Mouse (Mus musculus): ENCODE results near the gene Osbpl9. TPM values are rescaled to one million over a fixed set of nuclear protein-coding genes. Genes with fewer than 3 reads are reported as not detected.

Osbpl9 gene
- polyA plus RNA-seq, 1 experiment from 2014 or later, result 92.1 TPM

DNA sequence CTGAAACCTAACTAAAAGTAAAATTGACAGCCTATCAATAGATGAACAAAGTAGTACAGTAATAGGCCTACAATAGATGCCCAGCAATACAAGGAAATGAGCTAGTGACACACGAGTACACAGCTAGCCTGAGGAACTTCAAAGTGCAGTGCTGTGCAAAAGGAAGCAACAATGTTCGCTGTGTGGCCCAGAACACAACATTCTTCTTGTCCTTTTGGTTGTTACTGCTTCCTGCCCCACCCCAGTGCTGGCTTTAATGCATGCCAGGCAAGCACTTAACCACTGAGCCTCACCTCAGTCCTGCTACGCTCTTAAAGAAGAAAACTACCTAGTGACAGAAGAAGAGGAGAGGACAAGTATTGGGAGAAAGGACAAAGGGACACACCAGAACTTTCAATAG, 122.4 kb downstream of the Osbpl9 start:
- no peak overlapping the region for H3K4me3 ChIP-seq
- WGBS, result 88% methylated on average over 3 of the region's 3 CpGs

DNA sequence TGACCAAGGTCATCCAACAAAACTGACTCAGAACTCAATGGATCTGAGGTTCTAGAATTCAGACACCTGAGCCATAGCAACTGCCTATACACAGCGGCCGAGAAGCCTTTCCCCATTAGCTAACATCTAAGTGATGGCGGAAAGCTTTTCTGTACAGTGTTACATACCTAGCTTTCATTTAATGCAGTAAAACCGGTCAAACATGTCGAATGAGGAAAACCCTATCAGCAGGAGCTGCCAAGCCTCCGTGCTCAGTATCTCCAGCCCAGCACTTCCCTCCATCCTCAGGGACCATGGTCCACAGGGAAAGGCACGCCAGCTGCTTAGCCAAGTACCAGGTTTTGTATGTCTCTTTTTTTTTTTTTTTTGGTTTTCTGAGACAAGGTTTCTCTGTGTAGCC, 123.1 kb downstream of the Osbpl9 start:
- peaks cover 53% of the 10 kb centered on the region for H3K36me3 ChIP-seq
- H3K4me1 ChIP-seq (replicated peaks), result no peaks in the 10 kb centered on the region
- WGBS, result 95% methylated on average over 7 of the region's 7 CpGs
- no peaks in the 10 kb centered on the region for H3K27me3 ChIP-seq
- no peak overlapping the region for H3K4me2 ChIP-seq
- no peak overlapping the region for H3K4me3 ChIP-seq
- H3K27ac ChIP-seq, result no peak overlapping the region
- no peak for ATAC-seq (ENCODE audit: low FRiP score)
- H3K9me3 ChIP-seq, result no peaks in the 10 kb centered on the region
- H3K9ac ChIP-seq, result no peak overlapping the region

More for the DNA sequence above, 122.4 kb downstream of the Osbpl9 start:
- H3K4me1 ChIP-seq (replicated peaks), result no peaks in the 10 kb centered on the region
- H3K9ac ChIP-seq, result no peak overlapping the region
- no peak for ATAC-seq (ENCODE audit: low FRiP score)
- no peak overlapping the region for H3K4me2 ChIP-seq
- H3K9me3 ChIP-seq, result no peaks in the 10 kb centered on the region
- H3K36me3 ChIP-seq, result peaks cover 55% of the 10 kb centered on the region
- no peak overlapping the region for H3K27ac ChIP-seq
- H3K27me3 ChIP-seq, result no peaks in the 10 kb centered on the region

DNA sequence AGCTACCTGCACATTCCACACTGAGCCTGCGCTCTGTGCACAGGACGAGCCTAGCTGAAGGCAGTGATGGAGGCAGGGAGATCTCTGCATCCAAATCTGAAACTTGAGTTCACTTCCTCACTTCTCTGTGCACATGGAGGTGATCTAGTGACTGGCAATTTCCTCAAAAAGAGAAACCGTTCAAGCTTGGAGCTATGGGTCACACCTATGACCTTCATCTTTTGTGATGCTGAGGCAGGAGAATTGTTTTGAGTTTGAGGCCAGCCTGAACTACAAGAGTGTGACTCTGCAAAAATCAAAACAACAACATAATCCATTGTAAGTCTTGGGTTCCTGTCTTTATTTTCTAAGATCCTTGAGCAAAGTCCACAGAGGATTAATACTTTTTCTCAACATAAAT, 128.8 kb downstream of the Osbpl9 start:
- H3K9ac ChIP-seq, result no peak overlapping the region
- H3K4me1 ChIP-seq (replicated peaks), result peaks cover 5% of the 10 kb centered on the region; the same call in 1 of the 2 replicates
- 86% methylated on average over 3 of the region's 3 CpGs for WGBS
- no peaks in the 10 kb centered on the region for H3K27me3 ChIP-seq
- no peak overlapping the region for H3K27ac ChIP-seq
- no peak overlapping the region for H3K4me2 ChIP-seq
- ATAC-seq (ENCODE audit: low FRiP score), result no peak
- no peak overlapping the region for H3K4me3 ChIP-seq
- H3K36me3 ChIP-seq, result peaks cover 47% of the 10 kb centered on the region
- no peaks in the 10 kb centered on the region for H3K9me3 ChIP-seq

DNA sequence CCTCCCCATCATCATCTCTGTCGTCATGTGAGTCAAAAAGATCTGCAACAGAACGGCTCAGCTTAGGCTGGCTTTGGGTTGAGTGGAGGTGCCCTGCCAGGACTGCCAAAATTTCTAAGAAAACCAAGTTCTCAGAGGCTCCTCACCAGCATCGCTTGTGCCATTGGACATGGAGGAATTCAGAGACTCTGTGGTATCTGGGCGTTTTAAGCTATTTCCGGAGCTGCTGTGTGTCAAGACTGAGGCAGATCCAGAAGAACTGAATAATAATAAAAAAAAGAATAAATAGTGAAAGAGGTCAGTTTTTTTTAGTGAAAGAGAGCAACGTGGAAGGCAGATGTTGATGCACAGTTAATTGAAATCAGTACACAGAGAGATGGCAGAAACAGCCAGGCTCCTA, 129.2 kb downstream of the Osbpl9 start:
- Histone ChIP-seq H3K9ac (no peak overlapping the region), H3K27ac (no peak overlapping the region), H3K4me2 (no peak overlapping the region), H3K36me3 (peaks cover 47% of the 10 kb centered on the region), H3K27me3 (no peaks in the 10 kb centered on the region), H3K4me3 (no peak overlapping the region), H3K4me1 (replicated peaks) (peaks cover 5% of the 10 kb centered on the region; the same call in 1 of the 2 replicates), H3K9me3 (no peaks in the 10 kb centered on the region)
- 94% methylated on average over 6 of the region's 6 CpGs for WGBS
- ATAC-seq (ENCODE audit: low FRiP score), result no peak

DNA sequence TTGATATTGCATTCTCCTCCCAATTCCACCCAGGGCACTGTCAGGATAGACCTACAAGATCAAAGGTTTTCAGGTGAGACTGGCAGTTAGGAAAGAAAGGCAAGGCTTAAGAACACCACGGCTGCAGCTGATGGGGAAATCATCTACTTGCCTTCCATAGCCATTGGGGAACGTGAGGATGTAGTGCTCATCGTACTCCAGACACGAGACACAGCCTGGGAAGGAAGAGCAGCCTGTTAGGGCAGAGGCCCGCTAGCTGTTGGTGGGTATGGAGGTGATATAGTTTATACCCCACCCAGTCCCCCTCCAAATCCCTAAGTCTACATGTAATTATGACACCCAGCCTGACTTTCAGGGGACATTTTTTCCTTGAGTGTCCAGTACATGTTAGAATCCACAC, 136.4 kb downstream of the Osbpl9 start:
- H3K36me3 ChIP-seq, result peaks cover 88% of the 10 kb centered on the region
- ATAC-seq (ENCODE audit: low FRiP score), result no peak

DNA sequence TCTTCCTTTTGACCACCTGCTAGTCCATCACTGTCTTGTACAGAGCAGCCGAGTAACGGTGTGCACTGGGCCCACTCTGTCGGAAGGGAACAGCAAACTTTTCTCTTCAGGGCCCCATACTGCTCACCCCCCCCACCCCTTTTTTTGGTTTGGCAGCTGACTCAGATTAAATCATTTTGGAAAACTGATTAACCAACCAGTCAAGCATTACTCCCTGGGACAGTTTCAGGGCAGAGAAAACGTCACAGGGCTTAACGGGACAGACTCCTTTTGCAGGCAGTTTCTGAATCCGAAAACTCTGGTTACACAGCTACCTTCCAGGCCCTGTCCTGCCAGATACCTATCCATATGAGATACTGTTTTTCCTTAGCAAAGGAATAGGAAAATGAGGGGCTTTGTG, 137.1 kb downstream of the Osbpl9 start:
- 88% methylated on average over 6 of the region's 6 CpGs for WGBS
- H3K36me3 ChIP-seq, result peaks cover 90% of the 10 kb centered on the region
- H3K4me3 ChIP-seq, result no peak overlapping the region
- no peaks in the 10 kb centered on the region for H3K27me3 ChIP-seq
- no peak overlapping the region for H3K4me2 ChIP-seq
- H3K27ac ChIP-seq, result no peak overlapping the region
- no peak overlapping the region for H3K9ac ChIP-seq
- no peaks in the 10 kb centered on the region for H3K9me3 ChIP-seq
- ATAC-seq (ENCODE audit: low FRiP score), result no peak
- H3K4me1 ChIP-seq (replicated peaks), result no peaks in the 10 kb centered on the region

More for the DNA sequence above, 136.4 kb downstream of the Osbpl9 start:
- Histone ChIP-seq H3K4me1 (replicated peaks) (no peaks in the 10 kb centered on the region), H3K27ac (no peak overlapping the region), H3K9me3 (no peaks in the 10 kb centered on the region), H3K9ac (no peak overlapping the region), H3K4me3 (no peak overlapping the region), H3K27me3 (no peaks in the 10 kb centered on the region), H3K4me2 (no peak overlapping the region)
- WGBS, result 94% methylated on average over 5 of the region's 5 CpGs

DNA sequence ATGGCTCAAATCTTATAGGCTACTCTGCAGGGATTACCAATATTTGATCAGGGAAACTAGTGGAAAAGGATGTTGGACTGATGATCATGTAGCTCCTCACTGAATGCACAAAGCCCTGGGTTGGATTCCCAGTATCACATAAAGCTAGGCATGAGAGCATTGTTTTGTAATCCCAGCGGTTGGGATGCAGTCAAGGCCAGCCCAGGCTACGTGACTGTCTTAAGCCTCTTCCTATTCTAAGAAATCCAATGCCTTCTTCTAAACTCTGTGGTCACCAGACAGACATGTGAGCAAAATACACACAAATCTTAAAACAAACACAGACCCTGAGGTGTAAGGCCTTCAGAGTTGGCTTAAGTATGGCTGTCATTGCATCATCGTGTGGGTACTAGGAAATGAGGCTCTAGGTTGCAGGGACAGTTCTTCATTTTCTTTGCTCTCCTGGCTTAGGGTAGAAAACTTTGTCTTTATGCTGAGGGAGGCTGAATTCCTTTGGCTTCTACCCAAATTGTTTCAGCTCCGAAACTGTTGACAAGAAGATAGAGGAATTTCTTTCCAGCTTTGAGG, 142.7 kb downstream of the Osbpl9 start:
- no peak overlapping the region for H3K4me3 ChIP-seq
- WGBS, result 91% methylated on average over 4 of the region's 4 CpGs
- no peaks in the 10 kb centered on the region for H3K27me3 ChIP-seq
- ATAC-seq (ENCODE audit: low FRiP score), result no peak
- H3K4me1 ChIP-seq (replicated peaks), result no peaks in the 10 kb centered on the region
- H3K36me3 ChIP-seq, result peaks cover 92% of the 10 kb centered on the region
- no peak overlapping the region for H3K4me2 ChIP-seq
- H3K9ac ChIP-seq, result no peak overlapping the region
- no peaks in the 10 kb centered on the region for H3K9me3 ChIP-seq
- H3K27ac ChIP-seq, result no peak overlapping the region

DNA sequence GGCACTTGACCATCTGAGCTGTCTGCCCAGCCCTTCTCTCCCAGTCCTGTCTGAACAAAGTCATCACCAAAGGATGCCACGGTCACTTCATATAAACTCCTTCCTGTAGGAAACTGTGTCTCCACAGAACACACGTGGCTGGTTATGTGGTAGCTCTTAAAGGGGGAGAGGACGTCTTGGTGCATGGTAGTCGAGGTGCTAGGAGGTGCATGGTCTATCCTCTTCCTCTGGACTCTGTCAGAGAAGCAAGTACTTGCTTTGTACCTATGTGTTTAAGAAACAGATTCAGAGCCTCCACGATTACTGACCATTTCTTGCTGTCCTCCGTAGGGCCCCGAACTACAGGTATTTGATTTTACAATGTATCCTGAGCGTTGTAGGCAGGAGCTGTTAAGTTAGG, 144.4 kb downstream of the Osbpl9 start:
- no peak for ATAC-seq (ENCODE audit: low FRiP score)
- Histone ChIP-seq H3K4me3 (no peak overlapping the region), H3K27ac (no peak overlapping the region), H3K9me3 (no peaks in the 10 kb centered on the region), H3K36me3 (peaks cover 83% of the 10 kb centered on the region), H3K4me1 (replicated peaks) (peaks cover 3% of the 10 kb centered on the region; the same call in 1 of the 2 replicates), H3K27me3 (no peaks in the 10 kb centered on the region), H3K9ac (no peak overlapping the region), H3K4me2 (no peak overlapping the region)
- WGBS, result 97% methylated on average over 8 of the region's 8 CpGs

DNA sequence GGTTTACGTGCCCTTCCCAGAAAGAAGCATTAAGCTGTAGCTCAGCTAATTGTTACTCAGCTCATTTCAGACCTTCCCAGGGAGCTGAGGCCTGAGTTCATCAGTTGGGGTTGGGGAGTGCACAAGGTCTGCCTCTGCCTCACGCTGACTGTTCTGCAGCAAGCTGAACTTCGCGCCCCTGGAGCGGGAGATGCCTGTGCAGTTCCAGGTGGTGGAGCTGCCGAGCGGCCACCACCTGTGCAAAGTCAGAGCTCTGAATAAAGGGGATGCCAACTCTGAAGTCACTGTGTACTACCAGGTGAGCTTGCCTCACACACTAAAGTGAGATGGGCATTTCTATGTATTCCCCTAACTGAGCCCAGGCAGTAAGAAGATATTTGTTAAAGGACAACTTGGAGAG, 145.7 kb downstream of the Osbpl9 start:
- Histone ChIP-seq H3K36me3 (peaks cover 77% of the 10 kb centered on the region), H3K9ac (no peak overlapping the region), H3K9me3 (no peaks in the 10 kb centered on the region), H3K27me3 (no peaks in the 10 kb centered on the region), H3K4me1 (replicated peaks) (peaks cover 11% of the 10 kb centered on the region), H3K4me3 (no peak overlapping the region), H3K27ac (no peak overlapping the region), H3K4me2 (no peak overlapping the region)
- 81% methylated on average over 7 of the region's 7 CpGs for WGBS
- ATAC-seq (ENCODE audit: low FRiP score), result no peak

DNA sequence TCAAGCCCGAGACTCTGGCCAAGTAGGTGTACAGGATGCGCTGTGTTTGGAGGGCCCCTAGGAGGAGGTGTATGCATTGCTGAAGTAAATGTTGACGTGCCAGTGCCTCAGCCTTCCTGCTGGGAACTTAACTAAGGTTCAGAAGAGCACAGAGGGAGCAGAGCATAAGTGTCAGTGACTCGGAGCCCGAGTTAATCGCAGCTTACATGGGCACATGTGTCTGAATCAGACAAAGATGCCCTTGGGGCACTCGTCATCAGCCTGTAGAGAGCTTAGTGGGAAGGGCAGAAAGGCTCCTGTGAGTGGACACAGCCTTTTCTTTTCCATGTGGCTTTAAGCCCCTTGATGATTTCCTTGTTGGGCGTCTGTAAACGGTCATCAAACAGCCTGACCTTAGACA, 148.1 kb downstream of the Osbpl9 start:
- Histone ChIP-seq H3K4me3 (no peak overlapping the region), H3K4me1 (replicated peaks) (peaks cover 11% of the 10 kb centered on the region), H3K27ac (no peak overlapping the region), H3K9ac (no peak overlapping the region), H3K4me2 (no peak overlapping the region), H3K36me3 (peaks cover 76% of the 10 kb centered on the region), H3K27me3 (no peaks in the 10 kb centered on the region), H3K9me3 (no peaks in the 10 kb centered on the region)
- ATAC-seq (ENCODE audit: low FRiP score), result no peak
- WGBS, result 79% methylated on average over 9 of the region's 9 CpGs

DNA sequence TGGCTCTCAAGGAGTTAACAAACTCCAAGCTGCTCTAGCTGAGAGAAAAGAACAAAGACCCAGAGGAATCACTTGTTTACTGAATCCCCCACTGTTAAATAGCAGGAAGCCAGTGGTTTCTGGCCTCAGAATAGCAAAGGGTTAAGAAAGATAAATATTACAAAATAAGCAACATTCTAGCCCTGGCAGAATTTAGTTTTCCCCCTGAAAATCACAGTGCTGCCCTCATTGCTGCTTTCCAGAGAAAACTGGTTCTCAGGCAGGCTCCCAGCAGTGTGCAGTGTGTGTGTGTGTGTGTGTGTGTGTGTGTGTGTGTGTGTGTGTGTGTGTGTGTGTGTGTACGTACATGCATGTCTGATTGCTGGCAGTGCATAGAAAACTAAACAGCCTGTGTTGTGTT, 149.8 kb downstream of the Osbpl9 start:
- Histone ChIP-seq H3K27ac (0 out of 2 replicates have a peak overlapping the region, but pooled peaks have one; percentile 32), H3K9ac (no peak overlapping the region), H3K27me3 (no peaks in the 10 kb centered on the region), H3K9me3 (no peaks in the 10 kb centered on the region), H3K4me2 (no peak overlapping the region), H3K4me3 (no peak overlapping the region), H3K4me1 (replicated peaks) (peaks cover 11% of the 10 kb centered on the region), H3K36me3 (peaks cover 72% of the 10 kb centered on the region)
- ATAC-seq (ENCODE audit: low FRiP score), result no peak
- WGBS, result 43% methylated on average over 1 of the region's 1 CpGs

DNA sequence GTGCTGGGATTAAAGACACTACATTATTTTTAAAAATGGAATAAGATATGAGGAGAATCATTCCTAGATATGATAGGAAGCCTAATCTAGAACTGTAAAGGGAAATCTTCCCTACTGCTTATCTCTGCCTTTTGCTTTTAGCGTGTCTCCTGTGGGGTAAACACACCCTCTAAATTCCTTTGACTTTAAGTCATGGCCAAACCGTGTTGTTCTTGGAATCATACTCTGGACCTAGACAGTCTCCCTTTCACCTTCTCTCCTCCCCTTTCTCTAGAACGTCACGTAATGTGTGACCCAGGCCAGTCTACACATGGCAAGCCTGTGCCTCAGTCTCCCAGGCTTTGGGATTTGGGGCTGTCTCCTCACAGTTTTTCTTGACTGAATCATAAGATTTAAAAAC, 153.8 kb downstream of the Osbpl9 start:
- H3K27ac ChIP-seq, result no peak overlapping the region
- H3K4me1 ChIP-seq (replicated peaks), result peaks cover 9% of the 10 kb centered on the region
- H3K9ac ChIP-seq, result no peak overlapping the region
- no peak overlapping the region for H3K4me3 ChIP-seq
- peaks cover 75% of the 10 kb centered on the region for H3K36me3 ChIP-seq
- no peaks in the 10 kb centered on the region for H3K9me3 ChIP-seq
- ATAC-seq (ENCODE audit: low FRiP score), result no peak
- no peak overlapping the region for H3K4me2 ChIP-seq
- 76% methylated on average over 4 of the region's 4 CpGs for WGBS
- H3K27me3 ChIP-seq, result no peaks in the 10 kb centered on the region

DNA sequence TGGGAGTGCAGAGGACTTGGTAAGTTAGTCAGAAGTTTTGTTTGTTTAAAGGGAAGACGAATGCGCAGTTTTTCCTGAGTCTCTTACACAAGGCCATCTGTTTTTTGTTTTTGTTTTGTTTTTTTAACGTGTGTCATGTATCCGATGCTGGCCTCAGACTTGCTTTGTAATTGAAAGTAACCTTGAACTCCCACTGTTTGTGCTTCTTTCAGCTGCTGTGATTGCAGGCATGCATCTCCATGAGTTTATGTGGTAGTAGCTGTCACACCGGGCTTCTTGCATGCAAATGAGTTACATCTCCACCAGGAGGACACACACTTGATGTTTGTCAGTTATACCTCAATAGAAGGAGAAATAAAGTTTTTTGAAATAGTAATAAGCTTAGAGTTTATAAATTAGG, 158.3 kb downstream of the Osbpl9 start:
- H3K4me1 ChIP-seq (replicated peaks), result no peaks in the 10 kb centered on the region
- peaks cover 88% of the 10 kb centered on the region for H3K36me3 ChIP-seq
- no peak overlapping the region for H3K4me2 ChIP-seq
- no peak overlapping the region for H3K27ac ChIP-seq
- ATAC-seq (ENCODE audit: low FRiP score), result no peak
- no peak overlapping the region for H3K9ac ChIP-seq
- H3K4me3 ChIP-seq, result no peak overlapping the region
- H3K27me3 ChIP-seq, result no peaks in the 10 kb centered on the region
- no peaks in the 10 kb centered on the region for H3K9me3 ChIP-seq
- WGBS, result 67% methylated on average over 5 of the region's 5 CpGs
